Mouse (Mus musculus) forebrain, embryonic 11.5 days (tissue): ENCODE data around the gene Fam171a2. TPM values are rescaled to one million over a fixed set of nuclear protein-coding genes. Genes with fewer than 3 reads are reported as not detected.
A peak's percentile ranks its signal among the peaks of the same experiment; 100 is the strongest.

Experiments used
- ATAC-seq: fragments of 200-750 bp; cut with Nextera tagmentation; replicated peaks from 2 replicates; pipeline ENCODE4 v1.8.0; 2017; ENCODE audit warnings: moderate TSS enrichment; ENCODE audit not compliant: low FRiP score
- DNase-seq: peaks from one replicate; pipeline ENCODE4 v3.0.0-alpha.2; 2017; ENCODE audit warnings: low spot score
- H3K27ac ChIP-seq: fragments of 300-500 bp; sonication (generic); 2 replicates; pipeline ENCODE4 v1.5.1; 2014; ENCODE audit warnings: low read depth, low read length
- H3K27me3 ChIP-seq: fragments of 300-500 bp; sonication (generic); 2 replicates; pipeline ENCODE4 v1.6.1; 2014; ENCODE audit warnings: mild to moderate bottlenecking, low read length, mixed read lengths; ENCODE audit not compliant: control insufficient read depth, insufficient read depth
- H3K36me3 ChIP-seq: fragments of 300-500 bp; sonication (generic); 2 replicates; pipeline ENCODE4 v1.6.1; 2014; ENCODE audit warnings: mild to moderate bottlenecking, low read length, moderate library complexity, mixed read lengths; ENCODE audit not compliant: control insufficient read depth, insufficient read depth
- H3K4me1 ChIP-seq: fragments of 300-500 bp; sonication (generic); replicated peaks from 2 replicates; pipeline ENCODE4 v1.6.1; 2014; ENCODE audit warnings: low read length, mixed read lengths; ENCODE audit not compliant: control insufficient read depth, insufficient read depth
- H3K4me2 ChIP-seq: fragments of 300-500 bp; sonication (generic); 2 replicates; pipeline ENCODE4 v1.6.1; 2014; ENCODE audit warnings: low read depth, mild to moderate bottlenecking, low read length, moderate library complexity, mixed read lengths; ENCODE audit not compliant: severe bottlenecking
- H3K4me3 ChIP-seq: fragments of 300-500 bp; sonication (generic); 2 replicates; pipeline ENCODE4 v1.5.1; 2014; ENCODE audit warnings: low read depth, low read length
- H3K9ac ChIP-seq: fragments of 300-500 bp; sonication (generic); 2 replicates; pipeline ENCODE4 v1.6.1; 2014; ENCODE audit warnings: low read length
- H3K9me3 ChIP-seq: fragments of 300-500 bp; sonication (generic); 2 replicates; pipeline ENCODE4 v1.6.1; 2016; ENCODE audit warnings: low read length, mixed read lengths; ENCODE audit not compliant: control insufficient read depth
- WGBS: fragments of 180-500 bp; shearing (Covaris S2); extraction: QIAGEN DNeasy Blood & Tissue Kit; methylation state at CpG from one replicate; pipeline ENCODE4 v1.1.7; 2014; 5-methylcytosine and 5-hydroxymethylcytosine counted together
- polyA plus RNA-seq: library from polyadenylated mRNA; unstranded; fragments of >200 nt; fragmentation: Nextera tagmentation; extraction: Ambion mirVana; gene quantifications from 2 replicates; pipeline ENCODE4 v1.2.1, GENCODE M21; 2014

The Fam171a2 gene
- polyA plus RNA-seq, 1 experiment from 2014 or later = 11.2 TPM

GRCm38 (mm10) chr11:102400513-102401084 is 46.9 kb downstream of the Fam171a2 start:
- 33% methylated on average over 12 of the region's 12 CpGs for WGBS
- peaks cover 9% of the 10 kb centered on the region for H3K36me3 ChIP-seq
- no peak overlapping the region for H3K9ac ChIP-seq
- DNase-seq (no peak), ATAC-seq (no peak)
- H3K27me3 ChIP-seq = peaks cover 19% of the 10 kb centered on the region
- peaks cover 12% of the 10 kb centered on the region for H3K4me1 ChIP-seq
- no peak overlapping the region for H3K4me3 ChIP-seq
- H3K27ac ChIP-seq = no peak overlapping the region
- no peaks in the 10 kb centered on the region for H3K9me3 ChIP-seq
- H3K4me2 ChIP-seq = no peak overlapping the region

GRCm38 (mm10) chr11:102399610-102400072 is 47.8 kb downstream of the Fam171a2 start:
- Histone ChIP-seq H3K4me1 (peaks cover 18% of the 10 kb centered on the region), H3K4me2 (no peak overlapping the region), H3K36me3 (peaks cover 9% of the 10 kb centered on the region), H3K9ac (no peak overlapping the region), H3K27me3 (peaks cover 19% of the 10 kb centered on the region), H3K9me3 (no peaks in the 10 kb centered on the region), H3K27ac (no peak overlapping the region), H3K4me3 (no peak overlapping the region)
- DNase-seq (no peak), ATAC-seq (no peak)
- WGBS = 4% methylated on average over 32 of the region's 34 CpGs

- Histone ChIP-seq H3K4me2 (no peak overlapping the region), H3K27me3 (peaks cover 19% of the 10 kb centered on the region), H3K27ac (no peak overlapping the region), H3K9me3 (no peaks in the 10 kb centered on the region), H3K9ac (no peak overlapping the region), H3K4me1 (peaks cover 23% of the 10 kb centered on the region), H3K36me3 (peaks cover 9% of the 10 kb centered on the region), H3K4me3 (no peak overlapping the region)
- 17% methylated on average over 15 of the region's 15 CpGs for WGBS
- ATAC-seq (no peak), DNase-seq (no peak)
Measured at GRCm38 (mm10) chr11:102399107-102399506, 48.4 kb downstream of the Fam171a2 start.

GRCm38 (mm10) chr11:102398007-102398825 is 49.3 kb downstream of the Fam171a2 start:
- Histone ChIP-seq H3K4me2 (no peak overlapping the region), H3K27me3 (peaks cover 19% of the 10 kb centered on the region)

GRCm38 (mm10) chr11:102396671-102397141 is 50.8 kb downstream of the Fam171a2 start:
- Histone ChIP-seq H3K9ac (no peak overlapping the region), H3K27me3 (peaks cover 19% of the 10 kb centered on the region), H3K9me3 (no peaks in the 10 kb centered on the region), H3K4me2 (no peak overlapping the region), H3K27ac (no peak overlapping the region), H3K4me1 (peaks cover 26% of the 10 kb centered on the region), H3K4me3 (no peak overlapping the region), H3K36me3 (no peaks in the 10 kb centered on the region)
- ATAC-seq (no peak), DNase-seq (no peak)
- WGBS = 82% methylated on average over 7 of the region's 7 CpGs

More at GRCm38 (mm10) chr11:102398007-102398825, 49.3 kb downstream of the Fam171a2 start:
- DNase-seq (no peak), ATAC-seq (no peak)
- Histone ChIP-seq H3K4me1 (peaks cover 23% of the 10 kb centered on the region), H3K27ac (no peak overlapping the region), H3K9ac (no peak overlapping the region), H3K9me3 (no peaks in the 10 kb centered on the region), H3K4me3 (no peak overlapping the region), H3K36me3 (peaks cover 8% of the 10 kb centered on the region)
- 83% methylated on average over 20 of the region's 20 CpGs for WGBS

- no peak for DNase-seq
- H3K4me2 ChIP-seq = peak overlapping the region; percentile 84; the same call in 1 of the 2 replicates
- H3K4me1 ChIP-seq = peaks cover 26% of the 10 kb centered on the region
- 68% methylated on average over 6 of the region's 6 CpGs for WGBS
- no peak overlapping the region for H3K9ac ChIP-seq
- no peak for ATAC-seq
- no peaks in the 10 kb centered on the region for H3K36me3 ChIP-seq
- no peaks in the 10 kb centered on the region for H3K9me3 ChIP-seq
- no peak overlapping the region for H3K4me3 ChIP-seq
- peaks cover 19% of the 10 kb centered on the region for H3K27me3 ChIP-seq
- H3K27ac ChIP-seq = no peak overlapping the region
Measured at GRCm38 (mm10) chr11:102396263-102396662, 51.2 kb downstream of the Fam171a2 start.

GRCm38 (mm10) chr11:102395250-102395649 is 52.2 kb downstream of the Fam171a2 start:
- ATAC-seq (no peak), DNase-seq (peak; percentile 53)
- Histone ChIP-seq H3K4me1 (peaks cover 26% of the 10 kb centered on the region), H3K9ac (peak overlapping the region; percentile 21; the same call in 1 of the 2 replicates), H3K4me2 (peak overlapping the region; percentile 84), H3K36me3 (no peaks in the 10 kb centered on the region), H3K27ac (no peak overlapping the region), H3K4me3 (peak overlapping the region; percentile 51; the same call in 1 of the 2 replicates), H3K27me3 (peaks cover 15% of the 10 kb centered on the region), H3K9me3 (no peaks in the 10 kb centered on the region)
- 3% methylated on average over 5 of the region's 5 CpGs for WGBS

DNA sequence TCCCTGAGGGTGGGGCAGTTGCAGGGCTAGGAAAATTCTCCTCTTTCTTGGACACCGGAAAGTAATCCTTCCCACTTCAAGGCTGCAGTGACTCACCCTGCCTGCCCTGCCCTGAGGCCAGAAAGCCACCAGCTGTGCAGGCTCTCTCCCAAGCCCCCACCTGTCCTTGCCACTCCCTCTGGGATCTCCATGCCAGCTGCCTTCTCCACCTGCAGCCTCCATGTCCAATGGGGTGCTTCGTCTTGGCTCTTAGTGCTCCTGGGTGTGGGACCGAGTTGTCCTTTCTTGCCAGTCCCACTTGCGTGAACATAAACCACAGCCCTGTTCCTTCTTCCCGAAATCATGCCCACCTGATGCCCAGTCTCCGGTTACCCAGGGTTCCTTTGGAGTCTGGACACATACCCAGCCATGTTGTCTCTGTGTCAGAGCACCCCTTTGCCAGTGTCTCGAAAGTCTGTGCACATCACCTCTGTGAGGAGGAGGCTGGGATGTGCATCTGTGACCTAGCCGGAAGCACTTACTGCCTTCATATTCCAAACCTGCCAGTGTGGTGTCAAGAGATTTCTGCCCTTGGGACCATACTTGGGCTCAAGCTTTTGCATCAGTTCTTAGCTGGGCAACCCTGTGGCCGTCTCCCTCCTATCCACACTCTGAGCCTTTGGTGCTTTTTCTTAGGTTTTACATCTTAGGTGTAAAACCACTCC is 52.9 kb downstream of the Fam171a2 start:
- Histone ChIP-seq H3K4me1 (peaks cover 23% of the 10 kb centered on the region), H3K9ac (peak overlapping the region; percentile 60), H3K36me3 (no peaks in the 10 kb centered on the region), H3K4me2 (peak overlapping the region; percentile 84), H3K27ac (no peak overlapping the region), H3K27me3 (peaks cover 10% of the 10 kb centered on the region), H3K4me3 (peak overlapping the region; percentile 51), H3K9me3 (no peaks in the 10 kb centered on the region)
- WGBS = 78% methylated on average over 9 of the region's 9 CpGs
- ATAC-seq (no peak), DNase-seq (peak; percentile 50)
